Mouse (Mus musculus) hindbrain, embryonic 16.5 days (tissue): Measurements from ENCODE around the gene Capn9. TPM values are rescaled to one million over a fixed set of nuclear protein-coding genes. Genes with fewer than 3 reads are reported as not detected.

Source experiments
- ATAC-seq: fragments of 200-750 bp; cut with Nextera tagmentation; 2 replicates; pipeline ENCODE4 v1.8.0; 2017; ENCODE audit warnings: moderate TSS enrichment, moderate library complexity
- H3K27ac ChIP-seq: fragments of 300-500 bp; sonication (generic); 2 replicates; pipeline ENCODE4 v1.5.1; 2014; ENCODE audit warnings: low read depth, mild to moderate bottlenecking, control low read depth, low read length, moderate library complexity
- H3K27me3 ChIP-seq: fragments of 300-500 bp; sonication (generic); replicated peaks from 2 replicates; pipeline ENCODE4 v1.6.1; 2014; ENCODE audit warnings: low read length; ENCODE audit not compliant: control insufficient read depth, insufficient read depth
- H3K36me3 ChIP-seq: fragments of 300-500 bp; sonication (generic); 2 replicates; pipeline ENCODE4 v1.6.1; 2014; ENCODE audit warnings: mild to moderate bottlenecking, low read length, moderate library complexity, mixed read lengths; ENCODE audit not compliant: control insufficient read depth, insufficient read depth
- H3K4me1 ChIP-seq: fragments of 300-500 bp; sonication (generic); 2 replicates; pipeline ENCODE4 v1.6.1; 2014; ENCODE audit warnings: low read depth, low read length; ENCODE audit not compliant: control insufficient read depth, insufficient read depth
- H3K4me2 ChIP-seq: fragments of 300-500 bp; sonication (generic); 2 replicates; pipeline ENCODE4 v1.6.1; 2014; ENCODE audit warnings: mild to moderate bottlenecking, low read length, control low read depth, moderate library complexity
- H3K4me3 ChIP-seq: fragments of 300-500 bp; sonication (generic); 2 replicates; pipeline ENCODE4 v1.5.1; 2014; ENCODE audit warnings: mild to moderate bottlenecking, low read length, control low read depth, moderate library complexity
- H3K9ac ChIP-seq: fragments of 300-500 bp; sonication (generic); 2 replicates; pipeline ENCODE4 v1.6.1; 2014; ENCODE audit warnings: low read depth, mild to moderate bottlenecking, control low read depth, low read length, moderate library complexity
- H3K9me3 ChIP-seq: fragments of 300-500 bp; sonication (generic); 2 replicates; pipeline ENCODE4 v1.6.1; 2014; ENCODE audit warnings: mild to moderate bottlenecking, low read length, moderate library complexity; ENCODE audit not compliant: control insufficient read depth
- WGBS: fragments of 180-500 bp; shearing (Covaris S2); extraction: QIAGEN DNeasy Blood & Tissue Kit; methylation state at CpG from one replicate; pipeline ENCODE4 v1.1.7; 2014; 5-methylcytosine and 5-hydroxymethylcytosine counted together
- polyA plus RNA-seq: library from polyadenylated mRNA; unstranded; fragments of >200 nt; fragmentation: Nextera tagmentation; extraction: Ambion mirVana; gene quantifications from 2 replicates; pipeline ENCODE4 v1.2.1, GENCODE M21; 2015

Capn9 gene
- polyA plus RNA-seq, 1 experiment from 2014 or later: 0.15 TPM

DNA sequence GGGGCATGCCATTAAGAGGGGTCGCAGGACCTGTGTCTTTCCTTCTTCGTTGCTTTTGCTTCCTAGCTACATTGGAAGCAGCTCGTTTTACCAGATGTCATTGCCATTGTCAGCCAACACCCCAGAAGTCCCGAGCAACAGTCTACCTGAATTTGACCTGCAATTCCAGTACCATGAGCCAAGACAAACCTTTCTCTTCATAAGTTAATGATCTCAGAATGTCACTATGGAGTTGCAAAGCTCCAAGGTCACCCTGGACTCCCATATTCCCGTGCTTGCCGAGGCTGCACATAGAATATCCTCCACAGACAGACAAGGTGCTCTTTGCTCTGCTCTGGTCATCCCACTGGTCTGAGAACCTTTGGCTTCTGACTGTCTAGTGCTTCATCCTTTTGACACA lies 8.8 kb upstream of the Capn9 start:
- Histone ChIP-seq H3K4me3 (no peak overlapping the region), H3K4me2 (no peak overlapping the region), H3K9ac (no peak overlapping the region), H3K4me1 (peaks cover 9% of the 10 kb centered on the region), H3K27me3 (no peaks in the 10 kb centered on the region), H3K9me3 (no peaks in the 10 kb centered on the region), H3K27ac (no peak overlapping the region), H3K36me3 (no peaks in the 10 kb centered on the region)
- ATAC-seq: no peak
- WGBS: 83% methylated on average over 6 of the region's 6 CpGs

- Histone ChIP-seq H3K4me3 (no peak overlapping the region), H3K4me1 (peaks cover 9% of the 10 kb centered on the region), H3K27ac (no peak overlapping the region), H3K4me2 (no peak overlapping the region), H3K9me3 (no peaks in the 10 kb centered on the region), H3K27me3 (no peaks in the 10 kb centered on the region), H3K36me3 (no peaks in the 10 kb centered on the region), H3K9ac (no peak overlapping the region)
- no peak for ATAC-seq
- 86% methylated on average over 3 of the region's 3 CpGs for WGBS
Measured at GRCm38 (mm10) chr8:124567584-124567983, 8.3 kb upstream of the Capn9 start.

DNA sequence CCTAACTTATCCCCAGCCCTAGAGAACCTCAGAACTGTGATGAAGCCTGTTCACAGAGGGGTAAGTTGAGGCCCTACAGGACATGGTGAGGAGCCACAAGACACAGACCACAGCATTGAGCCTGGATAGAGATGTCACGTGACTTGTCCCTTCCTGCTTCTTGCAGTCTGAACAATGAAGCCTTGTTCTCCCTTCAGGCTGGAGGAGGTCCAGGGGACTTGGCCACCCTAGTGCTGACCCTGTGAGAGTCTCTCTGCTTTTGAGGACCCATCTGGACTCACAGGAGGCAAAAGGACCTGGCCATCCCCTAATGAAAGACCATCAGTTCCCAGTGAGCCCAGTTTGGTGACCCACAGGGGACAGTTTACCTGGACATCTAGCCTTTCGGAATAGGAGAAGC lies 6.8 kb upstream of the Capn9 start:
- no peak overlapping the region for H3K4me3 ChIP-seq
- peaks cover 9% of the 10 kb centered on the region for H3K4me1 ChIP-seq
- no peaks in the 10 kb centered on the region for H3K36me3 ChIP-seq
- H3K27ac ChIP-seq: no peak overlapping the region
- no peaks in the 10 kb centered on the region for H3K27me3 ChIP-seq
- peak; percentile 62 for ATAC-seq
- 61% methylated on average over 2 of the region's 2 CpGs for WGBS
- H3K9me3 ChIP-seq: no peaks in the 10 kb centered on the region
- H3K4me2 ChIP-seq: no peak overlapping the region
- H3K9ac ChIP-seq: no peak overlapping the region

DNA sequence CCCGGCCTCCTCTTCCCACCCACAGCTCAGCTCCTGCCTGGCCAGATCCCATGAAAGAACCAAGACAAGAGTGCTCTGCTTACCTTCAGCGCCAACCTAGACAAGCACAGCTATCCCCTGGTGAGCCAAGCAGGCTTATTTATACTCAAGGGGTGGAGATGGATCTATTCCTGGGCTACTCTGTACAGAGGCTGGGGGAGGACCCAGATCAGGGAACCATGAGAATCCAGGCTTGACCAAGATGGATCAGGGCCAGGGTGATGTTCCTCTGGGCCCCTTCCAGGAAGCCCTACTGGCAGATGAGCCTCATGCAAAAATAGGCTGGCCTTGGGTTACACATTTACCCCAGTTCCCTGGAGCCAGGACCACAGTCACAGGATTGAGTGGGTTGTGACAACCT lies 6.3 kb upstream of the Capn9 start, which contains the start of gene Agt:
TSS of gene Agt (minus strand) at position 114 of the 400 bp plus-strand sequence.
- no peaks in the 10 kb centered on the region for H3K27me3 ChIP-seq
- H3K27ac ChIP-seq: no peak within 1 kb of the TSS
- no peak; the same call in 1 of the 2 replicates for ATAC-seq
- H3K9me3 ChIP-seq: no peaks in the 10 kb centered on the region
- peaks cover 9% of the 10 kb centered on the region for H3K4me1 ChIP-seq
- H3K36me3 ChIP-seq: no peaks in the 10 kb centered on the region
- 84% methylated on average over 2 of the region's 2 CpGs for WGBS
- no peak within 1 kb of the TSS for H3K4me2 ChIP-seq
- no peak within 1 kb of the TSS for H3K9ac ChIP-seq
- no peak within 1 kb of the TSS for H3K4me3 ChIP-seq

DNA sequence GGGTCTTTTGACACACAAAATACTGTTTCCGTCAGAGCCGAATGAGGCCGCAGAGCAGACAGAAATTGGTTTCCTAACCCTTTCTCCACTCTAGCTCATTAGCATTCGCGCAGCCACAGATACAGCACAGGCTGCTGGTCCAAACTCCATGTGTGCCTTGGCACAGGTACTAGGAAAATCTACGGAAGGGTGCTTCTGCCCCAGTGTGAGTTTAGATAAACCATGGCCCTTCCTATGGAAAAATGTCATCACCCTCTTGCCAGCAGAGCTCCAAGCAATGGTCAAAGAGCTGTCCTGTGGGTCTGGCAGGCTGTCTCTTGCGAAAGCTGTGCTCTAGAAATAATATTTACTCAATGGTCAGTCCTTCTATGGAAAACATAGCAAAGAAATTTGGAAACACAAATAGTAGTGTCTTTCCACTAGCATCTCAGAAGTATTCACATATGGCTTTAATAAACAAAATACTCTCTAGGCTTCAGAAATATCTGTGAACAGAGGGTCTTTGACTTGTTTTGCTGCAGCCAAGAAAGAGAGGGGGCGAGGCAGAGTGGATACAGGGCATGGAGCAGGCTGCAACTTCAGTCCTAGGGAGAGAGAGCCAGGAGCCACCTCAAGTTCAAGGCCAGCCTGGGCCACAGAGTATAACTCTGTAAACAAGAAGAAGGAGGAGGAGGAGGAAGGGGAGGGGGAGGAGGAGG lies 4.0 kb upstream of the Capn9 start:
- H3K4me2 ChIP-seq: no peak overlapping the region
- no peaks in the 10 kb centered on the region for H3K9me3 ChIP-seq
- H3K27ac ChIP-seq: no peak overlapping the region
- H3K36me3 ChIP-seq: no peaks in the 10 kb centered on the region
- WGBS: 65% methylated on average over 8 of the region's 8 CpGs
- H3K27me3 ChIP-seq: no peaks in the 10 kb centered on the region
- H3K4me3 ChIP-seq: no peak overlapping the region
- H3K4me1 ChIP-seq: peaks cover 9% of the 10 kb centered on the region
- H3K9ac ChIP-seq: no peak overlapping the region
- no peak for ATAC-seq

DNA sequence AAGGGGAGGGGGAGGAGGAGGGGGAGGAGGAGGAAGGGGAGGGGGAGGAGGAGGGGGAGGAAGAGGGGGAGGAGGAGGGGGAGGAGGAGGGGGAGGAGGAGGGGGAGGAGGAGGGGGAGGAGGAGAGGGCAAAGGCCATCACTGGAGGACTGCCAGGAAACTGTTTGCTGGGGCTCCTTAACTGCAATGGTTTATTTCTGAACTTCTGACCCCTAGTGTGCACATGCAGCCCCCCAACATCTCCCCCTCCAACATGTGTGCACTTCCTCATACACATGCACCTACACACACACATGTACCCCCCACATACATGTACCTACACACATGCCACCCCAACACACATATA lies 3.5 kb upstream of the Capn9 start:
- Histone ChIP-seq H3K9ac (no peak overlapping the region), H3K27me3 (no peaks in the 10 kb centered on the region), H3K36me3 (no peaks in the 10 kb centered on the region), H3K4me3 (no peak overlapping the region), H3K9me3 (no peaks in the 10 kb centered on the region), H3K4me1 (peaks cover 9% of the 10 kb centered on the region), H3K4me2 (no peak overlapping the region), H3K27ac (no peak overlapping the region)
- ATAC-seq: no peak

GRCm38 (mm10) chr8:124573552-124574340 lies 2.2 kb upstream of the Capn9 start:
- peak; percentile 73; the same call in 1 of the 2 replicates for ATAC-seq
- 61% methylated on average over 15 of the region's 15 CpGs for WGBS

DNA sequence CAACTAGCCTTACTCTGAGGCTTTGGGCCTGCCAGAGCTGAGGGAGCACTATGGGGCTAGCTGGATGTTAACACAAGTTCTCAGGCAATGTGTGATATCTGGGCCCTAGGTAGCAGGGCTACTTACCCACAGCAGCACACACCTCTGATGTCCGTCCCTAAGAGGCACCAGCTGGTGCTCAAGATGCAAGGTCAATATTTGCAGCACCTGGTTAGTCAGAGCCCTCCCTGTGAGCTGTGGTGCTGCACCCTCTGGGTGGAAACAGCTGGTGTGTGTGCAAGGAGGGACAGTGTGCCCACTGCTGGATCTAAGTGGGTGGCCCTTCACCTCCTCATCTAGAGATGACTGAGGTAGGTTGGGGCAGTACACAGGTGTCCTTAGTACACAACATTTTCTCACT lies 840 bp downstream of the Capn9 start:
- ATAC-seq: no peak
- Histone ChIP-seq H3K4me2 (no peak overlapping the region), H3K4me3 (no peak overlapping the region), H3K36me3 (no peaks in the 10 kb centered on the region), H3K9ac (no peak overlapping the region), H3K4me1 (peaks cover 1% of the 10 kb centered on the region; the same call in 1 of the 2 replicates), H3K27me3 (no peaks in the 10 kb centered on the region), H3K27ac (no peak overlapping the region), H3K9me3 (no peaks in the 10 kb centered on the region)
- 83% methylated on average over 1 of the region's 1 CpGs for whole genome bisulfite sequencing

More at GRCm38 (mm10) chr8:124573552-124574340, 2.2 kb upstream of the Capn9 start:
- H3K27ac ChIP-seq: no peak overlapping the region
- H3K4me2 ChIP-seq: no peak overlapping the region
- H3K9ac ChIP-seq: no peak overlapping the region
- H3K36me3 ChIP-seq: no peaks in the 10 kb centered on the region
- H3K4me3 ChIP-seq: no peak overlapping the region
- no peaks in the 10 kb centered on the region for H3K9me3 ChIP-seq
- no peaks in the 10 kb centered on the region for H3K27me3 ChIP-seq
- peaks cover 9% of the 10 kb centered on the region for H3K4me1 ChIP-seq

GRCm38 (mm10) chr8:124585718-124586425 lies 10.0 kb downstream of the Capn9 start:
- 45% methylated on average over 3 of the region's 3 CpGs for WGBS
- H3K27ac ChIP-seq: no peak overlapping the region
- H3K9ac ChIP-seq: no peak overlapping the region
- no peaks in the 10 kb centered on the region for H3K4me1 ChIP-seq
- no peak overlapping the region for H3K4me3 ChIP-seq
- H3K4me2 ChIP-seq: no peak overlapping the region
- peak; percentile 56 for ATAC-seq
- no peaks in the 10 kb centered on the region for H3K27me3 ChIP-seq
- H3K9me3 ChIP-seq: no peaks in the 10 kb centered on the region
- no peaks in the 10 kb centered on the region for H3K36me3 ChIP-seq
